Comparison of ENCODE assay signal across 32 mouse cellular contexts in the genomic region with DNA sequence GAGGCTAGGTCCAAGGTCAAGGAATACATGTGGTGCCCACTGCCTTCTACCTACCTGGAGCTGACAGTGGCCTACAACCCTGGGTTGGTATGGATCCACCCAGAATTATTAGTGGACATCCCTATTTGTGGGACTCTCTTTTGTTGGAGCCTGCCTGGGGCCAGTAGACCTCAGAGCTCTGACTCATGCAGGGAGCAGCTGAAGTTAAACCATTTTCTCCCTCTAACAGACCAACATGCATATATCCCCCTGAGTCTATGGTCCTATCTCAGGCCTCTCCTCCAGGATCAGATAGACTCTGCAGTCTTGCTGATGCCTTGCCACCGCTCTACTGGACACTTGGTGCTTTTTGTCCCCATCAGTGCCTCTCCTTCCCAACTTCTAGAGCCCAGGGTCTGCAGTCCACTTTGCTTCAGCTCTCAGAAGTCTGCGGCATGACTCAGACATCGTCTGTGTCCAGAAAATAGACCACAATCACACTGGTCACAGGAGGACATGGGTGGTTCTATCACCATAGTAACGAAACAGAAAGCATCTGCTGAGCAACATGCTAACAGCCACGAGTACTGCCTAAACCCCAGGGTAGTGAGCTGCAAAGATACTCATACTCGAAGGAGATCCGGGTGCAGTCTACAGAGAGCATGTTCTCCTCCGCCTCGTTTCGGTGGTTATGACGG. TPM values are rescaled to one million over a fixed set of nuclear protein-coding genes. Genes with fewer than 3 reads are reported as not detected.
A peak's percentile ranks its signal among the peaks of the same experiment; 100 is the strongest.
DNase-seq lines count a peak whose midpoint lies in the region; ATAC-seq and TF ChIP-seq lines count a peak whose summit lies in the region.
"Had no signal": no experiment of that assay in that cellular context is flagged by ENCODE, and none has a peak within 500 bp of the region (broad histone marks: within the 10 kb centered on the region; RNA-seq: fewer than 3 reads in every experiment).

No protein-coding gene starts in this region.

- H3K79me2 ChIP-seq in myocyte (ENCODE audit: control insufficient read depth, insufficient read depth), result no peaks in the 10 kb centered on the region

- no peak for TF ChIP-seq CTCF in Patski (IDR thresholded peaks at IDR 0.05)

- peak overlapping the region; percentile 65 for H3K4me2 ChIP-seq in myocyte (ENCODE audit: low read depth)
- H3K4me2 ChIP-seq: embryonic facial prominence, embryonic 13.5 days; hindbrain, embryonic 15.5 days; limb, embryonic 13.5 days; lung, embryonic 15.5 days; neural tube, embryonic 13.5 days had no signal

- in situ Hi-C loops in Patski (cut with MboI; ENCODE audit: low pct_unique_long_range_greater_than_20kb), result loop anchor here (5.0 kb wide), 1 partner anchor 98 kb away; no protein-coding TSS in a partner anchor

- no peaks in the 10 kb centered on the region for H3K27me3 ChIP-seq in Patski
- H3K27me3 ChIP-seq in myocyte (ENCODE audit: control insufficient read depth, insufficient read depth, insufficient read length), result no peaks in the 10 kb centered on the region
- H3K27me3 ChIP-seq: embryonic facial prominence, embryonic 13.5 days; hindbrain, embryonic 15.5 days; limb, embryonic 13.5 days; lung, embryonic 15.5 days; neural tube, embryonic 13.5 days had no signal

- peak; percentile 65 for ATAC-seq in Patski
- ATAC-seq: forebrain, postnatal 0 days; intestine, embryonic 16.5 days had no signal

- no peak overlapping the region for H3ac ChIP-seq in myocyte (ENCODE audit: control insufficient read depth, insufficient read length)

- peak; percentile 23 for DNase-seq in layer of hippocampus, adult 9-11 months
- no peak for DNase-seq in layer of hippocampus, postnatal 25 days (ENCODE audit: extremely low spot score in 1 of 2, low spot score in 1 of 2)
- DNase-seq in 3T3-L1 (ENCODE audit: low read depth, low spot score), result peak; percentile 95
- DNase-seq in Patski (ENCODE audit: low read depth, low spot score), result peak; percentile 61
- DNase-seq in gastrocnemius, postnatal 10 days, result no peak
- no peak for DNase-seq in thymus, postnatal 14 days
- DNase-seq in heart, adult 11 months, result no peak
- DNase-seq: adrenal gland, postnatal 14 days; cerebellum, adult 11 months; cerebellum, postnatal 10 days; forebrain, postnatal 0 days; gastrocnemius, adult 2 months; heart, postnatal 4 days; kidney, postnatal 4 days; lung, postnatal 4 days; thymus, adult 2 months had no signal

- CTCF ChIA-PET in Patski (lab: Charles Lee), result interaction anchor here (1.1 to 1.2 kb wide), 2 partner anchors 89 to 100 kb away, joined by 3 to 6 read pairs; no protein-coding TSS in a partner anchor

- POLR2A ChIA-PET in Patski (lab: Charles Lee), result no interaction called here

- H3K36me3 ChIP-seq in myocyte (ENCODE audit: control insufficient read depth, insufficient read depth), result peaks cover 8% of the 10 kb centered on the region
- H3K36me3 ChIP-seq: hindbrain, embryonic 15.5 days had no signal

- H3K4me3 ChIP-seq in myocyte, result no peak overlapping the region
- H3K4me3 ChIP-seq: embryonic facial prominence, embryonic 13.5 days; forebrain, embryonic 10.5 days; gastrocnemius, adult 2 months; hindbrain, embryonic 15.5 days; left cerebral cortex, adult 2 months; limb, embryonic 13.5 days; lung, embryonic 15.5 days; midbrain, embryonic 10.5 days; neural tube, embryonic 13.5 days had no signal

- TF ChIP-seq POLR2A in myocyte (IDR thresholded peaks at IDR 0.05; ENCODE audit: insufficient read length, low read depth), result no peak

TF ChIP-seq in myocyte, 11 proteins besides CTCF, POLR2A, EP300 and RAD21:
- TF ChIP-seq MYOD1 (IDR thresholded peaks at IDR 0.05; ENCODE audit: control insufficient read depth in 1 of 3, insufficient read length in 2 of 3, low read depth in 2 of 3) (peak in 1 of 3 experiments; percentile 18), CEBPB (IDR thresholded peaks at IDR 0.05; ENCODE audit: insufficient read depth, poor library complexity, severe bottlenecking) (no peak), MYOG (IDR thresholded peaks at IDR 0.05; ENCODE audit: control insufficient read depth in 1 of 3, insufficient read depth in 1 of 3, insufficient read length in 2 of 3, low read depth in 2 of 3) (peak in 1 of 3 experiments; percentile 8)

RNA-seq across cellular contexts. Expression of gene Ufd1, which starts 16.2 kb away (rescaled TPM):
- total RNA-seq in layer of hippocampus, postnatal 25 days (2021), result 100 to 1,000 TPM; 101 to 103 TPM
- polyA plus RNA-seq in Patski (2021), result 73.0 TPM
- 32.0 TPM for polyA plus RNA-seq in myocyte (2012; fragmentation: generic; extraction: Trizol)
- 10 to 100 TPM; 49.2 to 52.9 TPM for total RNA-seq in gastrocnemius, postnatal 10 days (2021)

RNA-seq across cellular contexts. Expression of gene Cdc45, which starts 16.4 kb away (rescaled TPM):
- total RNA-seq in layer of hippocampus, postnatal 25 days (2021), result 1 to 10 TPM; 1.7 to 1.9 TPM
- polyA plus RNA-seq in Patski (2021), result 20.0 TPM
- polyA plus RNA-seq in myocyte (2012; fragmentation: generic; extraction: Trizol), result 13.6 TPM
- total RNA-seq in gastrocnemius, postnatal 10 days (2021), result 1 to 10 TPM; 4.2 to 5.5 TPM

RNA-seq across cellular contexts. Expression of gene Cldn5, which starts 18.7 kb away (rescaled TPM):
- total RNA-seq in layer of hippocampus, postnatal 25 days (2021), result 10 to 100 TPM; 53.6 to 57.3 TPM
- polyA plus RNA-seq in Patski (2021) (not detected), myocyte (2012; fragmentation: generic; extraction: Trizol) (0.35 TPM)
- total RNA-seq in gastrocnemius, postnatal 10 days (2021), result 10 to 100 TPM; 42.8 to 43.1 TPM
- total RNA-seq: granulocyte monocyte progenitor cell, adult 5-6 weeks; monocyte, adult 5-6 weeks had no signal

RNA-seq across cellular contexts. Expression of gene 2510002D24Rik, which starts 41.0 kb away (rescaled TPM):
- 10 to 100 TPM; 23.8 to 28.2 TPM for total RNA-seq in layer of hippocampus, postnatal 25 days (2021)
- polyA plus RNA-seq in Patski (2021) (17.6 TPM), myocyte (2012; fragmentation: generic; extraction: Trizol) (1.2 TPM)
- total RNA-seq in gastrocnemius, postnatal 10 days (2021), result 10 to 100 TPM; 18.3 to 19.6 TPM

RNA-seq across cellular contexts. Expression of gene Gm28539, which starts 41.0 kb away (rescaled TPM):
- total RNA-seq in layer of hippocampus, postnatal 25 days (2021), result 1 to 10 TPM; 7.7 to 9.8 TPM
- polyA plus RNA-seq in Patski (2021) (10.8 TPM), myocyte (2012; fragmentation: generic; extraction: Trizol) (0.49 TPM)
- total RNA-seq in gastrocnemius, postnatal 10 days (2021), result 1 to 10 TPM; 4.8 to 5.5 TPM
- total RNA-seq: forebrain, postnatal 0 days; monocyte, adult 5-6 weeks had no signal
- polyA plus RNA-seq: embryonic facial prominence, embryonic 13.5 days; forebrain, embryonic 10.5 days; forebrain, postnatal 0 days; heart, embryonic 14.5 days; intestine, embryonic 16.5 days; kidney, embryonic 14.5 days; limb, embryonic 13.5 days; liver, embryonic 14.5 days; lung, embryonic 15.5 days; midbrain, embryonic 10.5 days; neural tube, embryonic 13.5 days; small intestine, adult 2 months; thymus, adult 2 months had no signal

Comparison
In these comparisons a context has a peak if more than half of its experiments do, and no peak if none do; other contexts are left out.
1. DNase-seq: peak in layer of hippocampus, adult 9-11 months (single experiment), 3T3-L1 (single experiment) and Patski (single experiment); none in layer of hippocampus, postnatal 25 days (0 of 2), gastrocnemius, postnatal 10 days (single experiment), thymus, postnatal 14 days (single experiment) and heart, adult 11 months (single experiment).